Mouse (Mus musculus): ENCODE data around the gene Pitpnm2. TPM values are rescaled to one million over a fixed set of nuclear protein-coding genes. Genes with fewer than 3 reads are reported as not detected.
A peak's percentile ranks its signal among the peaks of the same experiment; 100 is the strongest.

Pitpnm2 gene
- polyA plus RNA-seq, 1 experiment from 2014 or later: 4.6 TPM

- peaks cover 36% of the 10 kb centered on the region for H3K4me1 ChIP-seq
- H3K4me3 ChIP-seq: no peak overlapping the region
- no peak overlapping the region for H3K4me2 ChIP-seq
- peaks cover 10% of the 10 kb centered on the region; the same call in 1 of the 2 replicates for H3K36me3 ChIP-seq
- H3K27me3 ChIP-seq: no peaks in the 10 kb centered on the region
- 75% methylated on average over 18 of the region's 18 CpGs for WGBS
- ATAC-seq (ENCODE audit: insufficient number of reproducible peaks, insufficient read depth, low FRiP score, low TSS enrichment, low read depth): no peak
- no peak overlapping the region for H3K27ac ChIP-seq
- H3K9me3 ChIP-seq: no peaks in the 10 kb centered on the region
- no peak overlapping the region for H3K9ac ChIP-seq
Observed at GRCm38 (mm10) chr5:124210281-124211016, 39.1 kb downstream of the Pitpnm2 start.

- peaks cover 36% of the 10 kb centered on the region for H3K4me1 ChIP-seq
- no peak for ATAC-seq (ENCODE audit: insufficient number of reproducible peaks, insufficient read depth, low FRiP score, low TSS enrichment, low read depth)
- no peak overlapping the region for H3K4me2 ChIP-seq
- H3K9ac ChIP-seq: no peak overlapping the region
- WGBS: 57% methylated on average over 6 of the region's 6 CpGs
- peaks cover 4% of the 10 kb centered on the region; the same call in 1 of the 2 replicates for H3K36me3 ChIP-seq
- no peaks in the 10 kb centered on the region for H3K9me3 ChIP-seq
- no peak overlapping the region for H3K27ac ChIP-seq
- no peaks in the 10 kb centered on the region for H3K27me3 ChIP-seq
- no peak overlapping the region for H3K4me3 ChIP-seq
Observed at GRCm38 (mm10) chr5:124209850-124210249, 39.7 kb downstream of the Pitpnm2 start.

GRCm38 (mm10) chr5:124208030-124208429 is 41.5 kb downstream of the Pitpnm2 start:
- no peaks in the 10 kb centered on the region for H3K9me3 ChIP-seq
- no peak overlapping the region for H3K4me3 ChIP-seq
- H3K9ac ChIP-seq: no peak overlapping the region
- H3K4me1 ChIP-seq: peaks cover 35% of the 10 kb centered on the region
- no peaks in the 10 kb centered on the region; the same call in 1 of the 2 replicates for H3K36me3 ChIP-seq
- H3K27me3 ChIP-seq: no peaks in the 10 kb centered on the region
- no peak for ATAC-seq (ENCODE audit: insufficient number of reproducible peaks, insufficient read depth, low FRiP score, low TSS enrichment, low read depth)
- no peak overlapping the region for H3K27ac ChIP-seq
- no peak overlapping the region for H3K4me2 ChIP-seq
- 72% methylated on average over 8 of the region's 8 CpGs for WGBS

DNA sequence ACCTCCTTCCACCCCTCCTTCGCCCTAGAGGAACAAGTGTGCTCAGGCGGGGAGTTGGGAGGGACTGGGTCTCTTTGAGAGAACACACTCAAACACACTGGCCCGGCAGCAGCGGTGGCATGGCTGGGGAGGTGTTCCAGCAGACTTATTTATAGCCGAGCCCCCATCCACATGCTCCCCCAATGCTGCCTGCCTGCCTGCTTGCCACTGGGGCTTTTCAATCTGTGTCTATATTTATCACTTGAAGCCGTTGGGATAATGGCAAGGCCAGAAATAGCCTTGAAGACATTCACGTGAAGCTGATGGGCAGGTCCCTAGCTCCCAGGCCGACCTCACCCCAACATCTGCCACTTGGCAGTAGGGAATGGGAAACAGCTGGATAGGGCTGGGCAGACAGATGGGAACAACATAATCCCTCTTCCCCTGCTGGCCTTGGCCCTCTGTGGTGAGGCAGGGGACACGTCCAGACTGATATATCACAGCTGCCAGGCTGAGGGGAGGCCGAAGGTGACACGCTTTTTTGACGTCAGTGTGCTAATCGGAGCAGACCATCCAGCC is 43.0 kb downstream of the Pitpnm2 start:
- WGBS: 23% methylated on average over 13 of the region's 13 CpGs
- Histone ChIP-seq H3K27me3 (no peaks in the 10 kb centered on the region), H3K4me2 (no peak overlapping the region), H3K27ac (no peak overlapping the region), H3K9ac (peak overlapping the region; percentile 27), H3K9me3 (no peaks in the 10 kb centered on the region), H3K36me3 (no peaks in the 10 kb centered on the region; the same call in 1 of the 2 replicates), H3K4me3 (no peak overlapping the region), H3K4me1 (peaks cover 33% of the 10 kb centered on the region)
- ATAC-seq (ENCODE audit: insufficient number of reproducible peaks, insufficient read depth, low FRiP score, low TSS enrichment, low read depth): no peak

DNA sequence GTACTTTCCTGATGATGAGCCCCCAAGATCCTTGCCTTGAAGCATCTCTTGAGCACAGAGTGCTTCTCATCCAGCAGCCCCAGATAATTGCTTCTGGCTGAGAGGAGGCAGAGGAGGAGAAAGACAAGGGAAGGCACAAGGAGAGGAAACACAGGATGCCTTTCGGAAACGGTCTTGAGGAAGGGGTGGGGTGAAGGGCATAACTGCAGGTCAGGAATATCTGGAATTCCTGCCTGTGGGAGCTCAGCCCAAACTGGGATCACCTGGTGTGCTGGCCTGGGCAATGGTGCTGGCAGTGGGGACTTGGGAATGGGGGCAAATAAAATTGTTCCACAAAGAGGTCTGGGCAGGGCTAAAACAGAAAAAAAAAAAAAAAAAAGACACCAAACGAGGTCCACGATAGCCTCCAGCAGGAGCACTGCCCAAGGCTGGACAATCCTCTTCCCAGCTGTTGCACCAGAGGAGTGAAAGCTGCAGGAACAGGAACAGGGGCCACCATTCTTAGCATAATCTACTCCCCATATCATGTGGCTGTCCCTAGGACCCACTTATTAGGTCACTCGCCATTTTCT is 43.7 kb downstream of the Pitpnm2 start:
- H3K36me3 ChIP-seq: no peaks in the 10 kb centered on the region; the same call in 1 of the 2 replicates
- H3K27me3 ChIP-seq: no peaks in the 10 kb centered on the region
- peaks cover 34% of the 10 kb centered on the region for H3K4me1 ChIP-seq
- no peak overlapping the region for H3K4me3 ChIP-seq
- 33% methylated on average over 5 of the region's 5 CpGs for WGBS
- no peak overlapping the region for H3K4me2 ChIP-seq
- H3K27ac ChIP-seq: no peak overlapping the region
- no peak for ATAC-seq (ENCODE audit: insufficient number of reproducible peaks, insufficient read depth, low FRiP score, low TSS enrichment, low read depth)
- peak overlapping the region; percentile 27 for H3K9ac ChIP-seq
- no peaks in the 10 kb centered on the region for H3K9me3 ChIP-seq

- ATAC-seq (ENCODE audit: insufficient number of reproducible peaks, insufficient read depth, low FRiP score, low TSS enrichment, low read depth): no peak
- H3K9ac ChIP-seq: peak overlapping the region; percentile 27; the same call in 1 of the 2 replicates
- H3K27me3 ChIP-seq: no peaks in the 10 kb centered on the region
- no peaks in the 10 kb centered on the region; the same call in 1 of the 2 replicates for H3K36me3 ChIP-seq
- H3K4me2 ChIP-seq: no peak overlapping the region
- WGBS: 69% methylated on average over 9 of the region's 9 CpGs
- H3K27ac ChIP-seq: no peak overlapping the region
- H3K4me3 ChIP-seq: no peak overlapping the region
- H3K4me1 ChIP-seq: peaks cover 41% of the 10 kb centered on the region
- no peaks in the 10 kb centered on the region for H3K9me3 ChIP-seq
Observed at GRCm38 (mm10) chr5:124205211-124205610, 44.3 kb downstream of the Pitpnm2 start.

GRCm38 (mm10) chr5:124204127-124204794 is 45.3 kb downstream of the Pitpnm2 start:
- 86% methylated on average over 9 of the region's 9 CpGs for WGBS
- no peak overlapping the region for H3K9ac ChIP-seq
- no peak for ATAC-seq (ENCODE audit: insufficient number of reproducible peaks, insufficient read depth, low FRiP score, low TSS enrichment, low read depth)
- H3K4me3 ChIP-seq: no peak overlapping the region
- no peaks in the 10 kb centered on the region for H3K9me3 ChIP-seq
- no peak overlapping the region for H3K4me2 ChIP-seq
- H3K27me3 ChIP-seq: no peaks in the 10 kb centered on the region
- no peaks in the 10 kb centered on the region; the same call in 1 of the 2 replicates for H3K36me3 ChIP-seq
- H3K27ac ChIP-seq: no peak overlapping the region
- H3K4me1 ChIP-seq: peaks cover 35% of the 10 kb centered on the region

GRCm38 (mm10) chr5:124203251-124203650 is 46.3 kb downstream of the Pitpnm2 start:
- Histone ChIP-seq H3K9me3 (no peaks in the 10 kb centered on the region), H3K4me2 (no peak overlapping the region), H3K36me3 (no peaks in the 10 kb centered on the region; the same call in 1 of the 2 replicates), H3K27ac (no peak overlapping the region), H3K4me3 (no peak overlapping the region), H3K9ac (no peak overlapping the region), H3K27me3 (no peaks in the 10 kb centered on the region), H3K4me1 (peaks cover 35% of the 10 kb centered on the region)
- no peak for ATAC-seq (ENCODE audit: insufficient number of reproducible peaks, insufficient read depth, low FRiP score, low TSS enrichment, low read depth)
- WGBS: 87% methylated on average over 4 of the region's 4 CpGs

- Histone ChIP-seq H3K4me3 (no peak overlapping the region), H3K36me3 (no peaks in the 10 kb centered on the region; the same call in 1 of the 2 replicates), H3K4me2 (no peak overlapping the region), H3K4me1 (peaks cover 26% of the 10 kb centered on the region), H3K9me3 (no peaks in the 10 kb centered on the region), H3K27me3 (no peaks in the 10 kb centered on the region), H3K27ac (no peak overlapping the region), H3K9ac (no peak overlapping the region)
- ATAC-seq (ENCODE audit: insufficient number of reproducible peaks, insufficient read depth, low FRiP score, low TSS enrichment, low read depth): no peak
- 67% methylated on average over 4 of the region's 4 CpGs for WGBS
Observed at GRCm38 (mm10) chr5:124202071-124202470, 47.5 kb downstream of the Pitpnm2 start.

DNA sequence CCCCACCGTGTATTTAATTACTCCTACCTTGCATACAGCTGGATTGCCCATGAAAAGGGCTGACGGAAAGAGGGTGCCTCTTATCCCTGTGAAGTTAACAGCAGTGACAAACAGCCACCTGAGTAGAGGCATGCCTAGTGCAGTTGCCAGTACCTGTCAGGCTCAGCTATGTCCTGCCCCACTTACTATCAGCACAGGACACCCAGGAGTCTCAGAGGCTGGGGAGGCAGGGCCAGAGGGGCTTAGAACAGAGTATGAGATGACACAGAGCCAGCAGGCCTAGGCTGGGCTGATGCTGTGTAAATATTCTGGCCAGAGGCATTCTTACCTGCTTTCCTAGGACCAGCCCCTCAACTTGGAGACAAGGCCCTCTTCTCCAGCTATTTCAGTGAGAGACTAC is 48.0 kb downstream of the Pitpnm2 start:
- WGBS: 79% methylated on average over 2 of the region's 2 CpGs
- Histone ChIP-seq H3K27me3 (no peaks in the 10 kb centered on the region), H3K4me1 (peaks cover 21% of the 10 kb centered on the region), H3K27ac (no peak overlapping the region), H3K9ac (no peak overlapping the region), H3K9me3 (no peaks in the 10 kb centered on the region), H3K4me2 (no peak overlapping the region), H3K36me3 (no peaks in the 10 kb centered on the region; the same call in 1 of the 2 replicates), H3K4me3 (no peak overlapping the region)
- ATAC-seq (ENCODE audit: insufficient number of reproducible peaks, insufficient read depth, low FRiP score, low TSS enrichment, low read depth): no peak

DNA sequence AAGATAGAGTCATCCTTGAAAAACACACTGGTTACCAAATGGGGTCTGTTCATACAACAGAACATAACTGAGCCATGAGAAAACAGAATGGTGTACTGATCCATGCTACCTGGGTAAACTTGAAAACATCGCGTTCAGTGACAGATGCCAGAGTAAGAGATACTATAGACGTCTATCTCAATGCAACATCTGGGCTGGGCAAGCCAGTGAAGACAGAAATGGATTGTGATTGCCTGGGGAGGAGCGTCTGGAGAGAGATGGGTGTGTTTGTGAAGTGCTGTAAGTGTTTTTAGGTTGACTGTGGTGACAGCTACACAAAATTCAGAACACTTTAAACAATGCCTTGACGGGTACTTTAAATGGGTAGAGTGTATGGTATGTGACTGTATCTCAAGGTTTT is 48.7 kb downstream of the Pitpnm2 start:
- Histone ChIP-seq H3K27me3 (no peaks in the 10 kb centered on the region), H3K27ac (no peak overlapping the region), H3K4me3 (no peak overlapping the region), H3K36me3 (no peaks in the 10 kb centered on the region; the same call in 1 of the 2 replicates), H3K4me2 (no peak overlapping the region), H3K9me3 (no peaks in the 10 kb centered on the region), H3K4me1 (peaks cover 14% of the 10 kb centered on the region), H3K9ac (no peak overlapping the region)
- WGBS: 63% methylated on average over 5 of the region's 5 CpGs
- no peak for ATAC-seq (ENCODE audit: insufficient number of reproducible peaks, insufficient read depth, low FRiP score, low TSS enrichment, low read depth)
